Mouse (Mus musculus): ENCODE measurements around the gene Gm26620. TPM values are rescaled to one million over a fixed set of nuclear protein-coding genes. Genes with fewer than 3 reads are reported as not detected.

The Gm26620 gene
- total and polyA plus RNA-seq, 3 experiments: 0.52 to 4.2 (median 1.9) TPM

DNA sequence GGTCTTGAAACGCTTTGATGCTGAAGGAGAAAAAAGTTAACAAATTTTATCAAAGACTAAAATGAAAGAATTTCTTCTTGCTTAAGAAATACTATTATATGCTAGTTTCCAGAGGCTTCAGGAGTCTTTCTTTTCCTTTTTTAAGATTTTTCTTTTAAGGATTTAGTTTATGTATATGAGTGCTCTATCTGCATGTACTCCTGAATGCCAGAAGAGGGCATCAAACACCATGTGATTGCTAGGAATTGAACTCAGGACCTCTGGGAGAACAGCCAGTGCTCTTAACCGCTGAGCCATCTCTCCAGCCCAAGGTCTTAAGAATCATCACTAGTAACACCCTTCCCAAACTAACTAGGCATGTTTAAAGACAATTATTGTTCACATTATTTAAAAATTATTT is 12.9 kb upstream of the Gm26620 start (continued):
- TF ChIP-seq RAD21 (IDR thresholded peaks at IDR 0.05; ENCODE audit: low read depth, low read length): peak; percentile 34
- no peak for TF ChIP-seq TCF12 (IDR thresholded peaks at IDR 0.05; ENCODE audit: low read depth, low read length)
- no peak for TF ChIP-seq UBTF (IDR thresholded peaks at IDR 0.05; ENCODE audit: low read depth, low read length)
- peak in 1 of 2 experiments; percentile 43; a peak in 3 of 4 replicates for TF ChIP-seq CTCF (conservative IDR thresholded peaks at IDR 0.05 in 1 of 2, IDR thresholded peaks at IDR 0.05 in 1 of 2; ENCODE audit: low read depth in 2 of 2, low read length in 2 of 2)

DNA sequence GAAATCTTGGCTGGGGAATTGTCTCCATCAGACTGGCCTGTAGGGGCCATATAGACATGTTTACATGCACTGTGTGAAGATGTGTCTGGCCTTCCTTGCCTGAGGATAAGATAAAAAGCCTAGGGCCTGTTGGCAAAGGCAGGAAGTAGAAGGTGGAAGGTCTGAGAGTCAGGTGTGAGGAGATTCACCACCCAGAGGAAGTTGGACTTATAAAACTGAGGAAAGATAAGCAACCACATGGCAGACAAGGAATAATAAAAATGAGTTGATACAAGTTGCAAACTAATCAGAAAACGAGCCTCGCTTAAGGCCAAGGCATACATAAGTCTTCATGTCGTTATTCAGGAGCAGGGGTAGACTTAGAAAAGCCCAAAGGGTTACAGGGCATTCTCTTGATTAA is 9.2 kb upstream of the Gm26620 start:
- Histone ChIP-seq H3K79me2 (replicated peaks; ENCODE audit: control insufficient read depth, extremely low read depth, insufficient read depth, poor library complexity, severe bottlenecking) (peaks cover 8% of the 10 kb centered on the region; the same call in 1 of the 2 replicates), H3K9me3 (replicated peaks; ENCODE audit: low read length) (no peaks in the 10 kb centered on the region), H3K4me2 (ENCODE audit: insufficient read depth, low read depth, poor library complexity, severe bottlenecking) (no peak overlapping the region), H3K36me3 (replicated peaks in 1 of 2; ENCODE audit: control insufficient read depth in 1 of 2, insufficient read depth in 1 of 2, low read length in 1 of 2) (peaks cover 49 to 79% of the 10 kb centered on the region in 2 experiments), H3K27ac (ENCODE audit: insufficient read depth, low read depth) (no peak overlapping the region), H3K9ac (ENCODE audit: insufficient read depth, low read depth) (no peak overlapping the region), H3K4me1 (ENCODE audit: control insufficient read depth in 1 of 2, insufficient read depth in 2 of 2) (no peaks in the 10 kb centered on the region), H3K4me3 (replicated peaks in 1 of 3; ENCODE audit: low read depth in 2 of 3, low read length in 2 of 3, poor library complexity in 1 of 3) (no peak overlapping the region), H3K27me3 (replicated peaks) (no peaks in the 10 kb centered on the region)
- in situ Hi-C loops (cut with MboI; ENCODE audit: low pct_ligation_motif_present, low pct_unique_long_range_greater_than_20kb, low sequenced_read_pairs) (no loop called here), dilution Hi-C loops (cut with MboI; ENCODE audit: extremely low pct_ligation_motif_present, extremely low pct_unique_long_range_greater_than_20kb, low sequenced_read_pairs) (no loop called here)
- TF ChIP-seq KAT2A (IDR thresholded peaks at IDR 0.05; ENCODE audit: insufficient replicate concordance, low read length): no peak
- TF ChIP-seq CHD1 (IDR thresholded peaks at IDR 0.05; ENCODE audit: low read depth, low read length): no peak
- no peak for TF ChIP-seq POLR2AphosphoS2 (IDR thresholded peaks at IDR 0.05; ENCODE audit: low read depth, low read length)
- no peak for TF ChIP-seq UBTF (IDR thresholded peaks at IDR 0.05; ENCODE audit: low read depth, low read length)
- TF ChIP-seq MAZ (IDR thresholded peaks at IDR 0.05; ENCODE audit: low read depth, low read length): no peak
- TF ChIP-seq SMC3 (IDR thresholded peaks at IDR 0.05; ENCODE audit: low read depth, low read length): no peak
- no peak for TF ChIP-seq USF2 (conservative IDR thresholded peaks at IDR 0.05; ENCODE audit: low read depth, low read length)
- TF ChIP-seq NELFE (IDR thresholded peaks at IDR 0.05; ENCODE audit: low read depth, low read length): no peak
- TF ChIP-seq IRF4 (IDR thresholded peaks at IDR 0.05; ENCODE audit: low read depth, low read length): no peak
- no peak for TF ChIP-seq MYC (IDR thresholded peaks at IDR 0.05; ENCODE audit: low read depth, low read length)
- TF ChIP-seq RCOR1 (conservative IDR thresholded peaks at IDR 0.05; ENCODE audit: low read depth, low read length): no peak
- TF ChIP-seq TCF12 (IDR thresholded peaks at IDR 0.05; ENCODE audit: low read depth, low read length): no peak
- no peak for TF ChIP-seq BHLHE40 (IDR thresholded peaks at IDR 0.05; ENCODE audit: low read depth, low read length)
- TF ChIP-seq ETS1 (conservative IDR thresholded peaks at IDR 0.05; ENCODE audit: low read depth, low read length): no peak
- TF ChIP-seq CTCF (conservative IDR thresholded peaks at IDR 0.05 in 1 of 2, IDR thresholded peaks at IDR 0.05 in 1 of 2; ENCODE audit: low read depth in 2 of 2, low read length in 2 of 2): no peak
- DNase-seq (ENCODE audit: extremely low read depth): no peak

DNA sequence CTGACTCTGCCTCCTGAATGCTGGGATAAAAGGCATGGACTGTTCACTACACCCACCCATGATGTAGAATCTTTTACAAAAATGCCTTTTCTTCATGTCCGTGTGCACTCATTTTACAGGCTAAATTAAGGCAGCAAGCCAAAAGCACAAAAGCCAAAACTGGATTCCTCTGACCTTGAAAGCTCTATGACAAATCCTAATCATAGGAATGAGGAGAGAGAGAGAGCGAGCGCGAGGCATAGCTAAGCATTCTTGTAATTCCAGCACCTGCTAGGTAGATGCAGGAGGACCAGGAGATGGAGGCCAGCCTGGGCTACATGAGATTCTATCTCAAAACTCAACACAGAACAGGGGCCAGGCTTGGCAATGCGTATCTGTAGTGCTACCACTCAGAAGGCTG is 8.0 kb upstream of the Gm26620 start:
- in situ Hi-C loops (cut with MboI; ENCODE audit: low pct_ligation_motif_present, low pct_unique_long_range_greater_than_20kb, low sequenced_read_pairs) (no loop called here), dilution Hi-C loops (cut with MboI; ENCODE audit: extremely low pct_ligation_motif_present, extremely low pct_unique_long_range_greater_than_20kb, low sequenced_read_pairs) (no loop called here)
- Histone ChIP-seq H3K9ac (ENCODE audit: insufficient read depth, low read depth) (no peak overlapping the region), H3K4me1 (ENCODE audit: control insufficient read depth in 1 of 2, insufficient read depth in 2 of 2) (no peaks in the 10 kb centered on the region), H3K27ac (ENCODE audit: insufficient read depth, low read depth) (no peak overlapping the region), H3K4me2 (ENCODE audit: insufficient read depth, low read depth, poor library complexity, severe bottlenecking) (no peak overlapping the region), H3K36me3 (replicated peaks in 1 of 2; ENCODE audit: control insufficient read depth in 1 of 2, insufficient read depth in 1 of 2, low read length in 1 of 2) (peaks cover 48 to 84% of the 10 kb centered on the region in 2 experiments), H3K4me3 (replicated peaks in 1 of 3; ENCODE audit: low read depth in 2 of 3, low read length in 2 of 3, poor library complexity in 1 of 3) (no peak overlapping the region), H3K79me2 (replicated peaks; ENCODE audit: control insufficient read depth, extremely low read depth, insufficient read depth, poor library complexity, severe bottlenecking) (peaks cover 13% of the 10 kb centered on the region), H3K9me3 (replicated peaks; ENCODE audit: low read length) (no peaks in the 10 kb centered on the region), H3K27me3 (replicated peaks) (no peaks in the 10 kb centered on the region)
- TF ChIP-seq SMC3 (IDR thresholded peaks at IDR 0.05; ENCODE audit: low read depth, low read length) (no peak), GABPA (IDR thresholded peaks at IDR 0.05; ENCODE audit: insufficient replicate concordance, low read depth, low read length) (no peak), MEF2A (IDR thresholded peaks at IDR 0.05; ENCODE audit: borderline replicate concordance, low read depth, low read length) (no peak), USF2 (conservative IDR thresholded peaks at IDR 0.05; ENCODE audit: low read depth, low read length) (no peak), POLR2A (IDR thresholded peaks at IDR 0.05; ENCODE audit: low read depth, low read length) (no peak), RCOR1 (conservative IDR thresholded peaks at IDR 0.05; ENCODE audit: low read depth, low read length) (no peak), TCF12 (IDR thresholded peaks at IDR 0.05; ENCODE audit: low read depth, low read length) (no peak), PAX5 (IDR thresholded peaks at IDR 0.05; ENCODE audit: low read length) (no peak), JUN (IDR thresholded peaks at IDR 0.05; ENCODE audit: insufficient read depth, low read depth, low read length) (no peak), UBTF (IDR thresholded peaks at IDR 0.05; ENCODE audit: low read depth, low read length) (no peak), KAT2A (IDR thresholded peaks at IDR 0.05; ENCODE audit: insufficient replicate concordance, low read length) (no peak)
- DNase-seq (ENCODE audit: extremely low read depth): no peak

Data from CH12.LX (cell line).